Mouse (Mus musculus) midbrain, embryonic 10.5 days (tissue): ENCODE data around the gene Arpp21. TPM values are rescaled to one million over a fixed set of nuclear protein-coding genes. Genes with fewer than 3 reads are reported as not detected.
A peak's percentile ranks its signal among the peaks of the same experiment; 100 is the strongest.

ENCODE experiments used
- DNase-seq: peaks from one replicate; pipeline ENCODE4 v3.0.0-alpha.2; 2017; ENCODE audit warnings: low spot score
- H3K27ac ChIP-seq: fragments of 300-500 bp; sonication (generic); replicated peaks from 2 replicates; pipeline ENCODE4 v1.5.1; 2016; ENCODE audit warnings: mild to moderate bottlenecking
- H3K27me3 ChIP-seq: fragments of 300-500 bp; sonication (generic); 2 replicates; pipeline ENCODE4 v1.6.1; 2016; ENCODE audit warnings: low read depth, mild to moderate bottlenecking; ENCODE audit not compliant: poor library complexity, severe bottlenecking
- H3K36me3 ChIP-seq: fragments of 300-500 bp; sonication (generic); 2 replicates; pipeline ENCODE4 v1.6.1; 2016; ENCODE audit warnings: mild to moderate bottlenecking, moderate library complexity
- H3K4me1 ChIP-seq: fragments of 300-500 bp; sonication (generic); 2 replicates; pipeline ENCODE4 v1.6.1; 2016
- H3K4me3 ChIP-seq: fragments of 300-500 bp; sonication (generic); 2 replicates; pipeline ENCODE4 v1.5.1; 2016; ENCODE audit warnings: mild to moderate bottlenecking, moderate library complexity
- H3K9me3 ChIP-seq: fragments of 300-500 bp; sonication (generic); replicated peaks from 2 replicates; pipeline ENCODE4 v1.6.1; 2016; ENCODE audit warnings: mild to moderate bottlenecking
- WGBS: fragments of 180-500 bp; shearing (Covaris S2); methylation state at CpG from one replicate; pipeline ENCODE4 v1.1.7; 2016; 5-methylcytosine and 5-hydroxymethylcytosine counted together
- polyA plus RNA-seq: library from polyadenylated mRNA; unstranded; fragments of >200 nt; fragmentation: Nextera tagmentation; extraction: Ambion mirVana; gene quantifications from 2 replicates; pipeline ENCODE4 v1.2.1, GENCODE M21; 2016

Gene Arpp21
- polyA plus RNA-seq, 1 experiment from 2014 or later: 1.1 TPM

DNA sequence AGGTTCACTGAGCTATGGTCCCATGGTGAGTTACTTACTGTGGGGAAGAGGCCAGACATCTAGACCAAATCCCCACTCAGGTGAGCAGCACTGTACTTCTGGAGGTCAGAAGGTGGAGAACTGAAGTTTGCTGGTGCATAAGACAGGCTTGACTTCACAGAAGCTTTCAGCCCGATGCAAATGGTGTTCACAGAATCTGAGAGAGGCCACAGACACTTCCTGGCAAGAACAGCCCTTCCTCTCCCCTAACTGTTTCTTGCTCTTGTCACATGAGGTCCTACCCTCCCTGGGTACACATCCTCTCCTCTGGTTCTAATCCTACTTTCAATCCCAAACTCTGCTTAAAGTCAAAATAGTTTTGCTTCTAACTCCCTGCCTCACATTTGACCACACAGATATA lies 9.2 kb downstream of the Arpp21 start:
- Histone ChIP-seq H3K4me1 (no peaks in the 10 kb centered on the region), H3K27ac (no peak overlapping the region), H3K27me3 (peaks cover 9% of the 10 kb centered on the region), H3K9me3 (no peaks in the 10 kb centered on the region), H3K4me3 (no peak overlapping the region), H3K36me3 (no peaks in the 10 kb centered on the region)
- no peak for DNase-seq
- WGBS: 64% methylated on average over 1 of the region's 1 CpGs

DNA sequence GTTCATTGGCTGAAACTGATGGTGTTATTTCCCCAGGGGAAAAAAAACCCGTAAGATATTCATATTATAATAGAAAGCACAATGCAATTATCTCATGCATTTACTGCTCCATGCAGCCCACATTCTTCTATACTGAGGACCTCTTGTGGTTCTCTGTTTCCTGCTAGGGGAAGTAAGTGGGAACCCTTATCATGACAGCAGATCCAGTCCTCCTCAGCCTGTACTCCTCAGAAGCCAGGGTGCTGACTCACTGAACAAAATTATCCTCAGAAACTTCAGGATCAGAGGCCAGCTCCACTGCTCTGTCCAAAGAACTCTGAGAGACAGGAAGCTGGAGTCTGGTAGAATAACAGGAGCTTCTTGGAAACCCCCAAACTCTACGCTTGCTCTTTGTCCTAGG lies 10.7 kb downstream of the Arpp21 start:
- Histone ChIP-seq H3K4me3 (no peak overlapping the region), H3K9me3 (no peaks in the 10 kb centered on the region), H3K36me3 (no peaks in the 10 kb centered on the region), H3K27ac (no peak overlapping the region), H3K27me3 (0 out of 2 replicates have a peak, but pooled peaks cover 4% of the 10 kb centered on the region), H3K4me1 (no peaks in the 10 kb centered on the region)
- no peak for DNase-seq
- 85% methylated on average over 2 of the region's 2 CpGs for WGBS

GRCm38 (mm10) chr9:112219372-112219771 lies 16.4 kb downstream of the Arpp21 start:
- 92% methylated on average over 8 of the region's 8 CpGs for WGBS
- H3K4me3 ChIP-seq: no peak overlapping the region
- H3K4me1 ChIP-seq: no peaks in the 10 kb centered on the region
- no peak overlapping the region for H3K27ac ChIP-seq
- H3K9me3 ChIP-seq: no peaks in the 10 kb centered on the region
- no peaks in the 10 kb centered on the region for H3K27me3 ChIP-seq
- H3K36me3 ChIP-seq: no peaks in the 10 kb centered on the region
- no peak for DNase-seq

DNA sequence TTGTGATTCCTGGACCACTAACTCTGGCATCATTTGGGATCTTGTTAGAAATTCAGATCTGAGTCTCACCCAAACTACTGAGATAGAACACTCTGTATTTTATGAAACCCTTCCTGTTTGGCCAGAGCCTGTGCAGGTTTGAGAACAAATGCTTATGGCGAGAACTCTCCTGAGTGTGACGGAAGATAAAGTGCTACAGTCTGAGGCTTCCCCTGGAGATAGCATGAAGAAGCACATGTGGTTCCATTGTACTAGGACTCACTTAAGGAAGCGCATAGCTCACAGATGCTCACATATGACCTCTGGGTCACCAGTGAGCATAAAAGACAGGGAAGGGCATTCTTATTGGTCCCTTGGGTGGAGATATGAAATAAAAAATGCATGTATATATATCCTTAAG lies 17.5 kb downstream of the Arpp21 start:
- Histone ChIP-seq H3K27ac (no peak overlapping the region), H3K4me1 (no peaks in the 10 kb centered on the region), H3K4me3 (no peak overlapping the region), H3K27me3 (no peaks in the 10 kb centered on the region), H3K36me3 (no peaks in the 10 kb centered on the region), H3K9me3 (no peaks in the 10 kb centered on the region)
- 87% methylated on average over 3 of the region's 3 CpGs for WGBS
- DNase-seq: no peak

DNA sequence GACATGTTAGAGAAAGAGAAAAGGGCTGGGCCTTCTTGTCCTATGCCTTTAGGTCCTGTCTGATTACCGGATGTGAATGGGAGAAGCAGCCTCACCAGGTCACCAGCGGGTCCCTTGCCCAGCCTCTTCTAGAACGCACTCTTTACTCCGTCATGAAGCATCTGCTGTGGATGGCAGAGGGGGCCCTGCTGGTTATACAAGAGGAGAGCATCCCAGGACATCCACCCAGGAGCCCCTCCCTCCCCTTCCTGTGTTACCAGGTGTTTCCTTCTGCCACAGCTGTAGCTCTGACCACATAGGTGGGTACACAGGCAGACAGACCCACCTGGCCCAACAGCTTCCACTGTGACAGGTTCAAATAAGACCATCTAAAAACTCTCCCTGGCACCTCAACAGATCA lies 18.6 kb downstream of the Arpp21 start:
- H3K4me3 ChIP-seq: no peak overlapping the region
- DNase-seq: no peak
- 91% methylated on average over 4 of the region's 4 CpGs for WGBS
- no peaks in the 10 kb centered on the region for H3K4me1 ChIP-seq
- H3K9me3 ChIP-seq: no peaks in the 10 kb centered on the region
- no peaks in the 10 kb centered on the region for H3K27me3 ChIP-seq
- no peaks in the 10 kb centered on the region for H3K36me3 ChIP-seq
- no peak overlapping the region for H3K27ac ChIP-seq

DNA sequence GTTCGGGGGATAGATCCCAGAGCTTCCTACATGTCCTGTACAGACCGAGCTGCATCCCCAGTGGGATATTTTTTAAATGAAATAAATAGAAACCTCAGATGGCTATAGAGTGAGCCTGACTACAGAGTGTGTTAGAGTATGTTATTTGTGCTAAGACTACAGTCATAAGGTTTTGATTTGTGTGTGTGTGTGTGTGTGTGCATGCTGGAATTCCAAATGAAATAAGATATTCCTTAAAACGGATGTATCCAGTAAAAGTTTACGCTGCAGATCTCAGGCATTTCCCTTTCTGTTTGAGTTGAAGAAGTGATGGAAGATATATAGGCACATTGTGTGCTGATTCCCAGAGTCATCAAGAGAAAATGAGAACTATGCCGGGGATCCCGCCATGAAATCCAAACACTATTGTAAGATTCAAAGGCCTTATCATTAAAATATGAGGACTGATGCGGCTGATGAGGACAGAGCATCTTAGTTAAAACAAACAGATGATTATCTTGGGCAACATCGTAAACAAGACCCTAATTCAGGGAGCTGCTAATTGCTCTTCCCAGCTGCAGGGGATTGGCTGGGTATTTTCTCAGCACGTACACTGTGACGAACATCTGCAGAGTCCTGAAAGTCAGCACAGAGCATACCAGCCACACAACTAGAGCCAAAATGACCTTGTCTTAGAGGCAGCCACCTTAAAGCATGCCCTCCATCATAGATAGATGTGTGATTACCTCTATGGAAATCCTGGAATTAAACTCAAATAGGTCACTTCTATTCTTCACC lies 20.5 kb downstream of the Arpp21 start:
- Histone ChIP-seq H3K9me3 (no peaks in the 10 kb centered on the region), H3K27me3 (no peaks in the 10 kb centered on the region), H3K36me3 (no peaks in the 10 kb centered on the region), H3K27ac (no peak overlapping the region), H3K4me1 (no peaks in the 10 kb centered on the region), H3K4me3 (no peak overlapping the region)
- no peak for DNase-seq
- WGBS: 84% methylated on average over 10 of the region's 10 CpGs

- H3K4me3 ChIP-seq: no peak overlapping the region
- H3K36me3 ChIP-seq: no peaks in the 10 kb centered on the region
- H3K27ac ChIP-seq: no peak overlapping the region
- no peaks in the 10 kb centered on the region for H3K9me3 ChIP-seq
- 73% methylated on average over 10 of the region's 10 CpGs for WGBS
- H3K27me3 ChIP-seq: no peaks in the 10 kb centered on the region
- no peak for DNase-seq
- no peaks in the 10 kb centered on the region for H3K4me1 ChIP-seq
Measured at GRCm38 (mm10) chr9:112213411-112214255, 22.1 kb downstream of the Arpp21 start.

DNA sequence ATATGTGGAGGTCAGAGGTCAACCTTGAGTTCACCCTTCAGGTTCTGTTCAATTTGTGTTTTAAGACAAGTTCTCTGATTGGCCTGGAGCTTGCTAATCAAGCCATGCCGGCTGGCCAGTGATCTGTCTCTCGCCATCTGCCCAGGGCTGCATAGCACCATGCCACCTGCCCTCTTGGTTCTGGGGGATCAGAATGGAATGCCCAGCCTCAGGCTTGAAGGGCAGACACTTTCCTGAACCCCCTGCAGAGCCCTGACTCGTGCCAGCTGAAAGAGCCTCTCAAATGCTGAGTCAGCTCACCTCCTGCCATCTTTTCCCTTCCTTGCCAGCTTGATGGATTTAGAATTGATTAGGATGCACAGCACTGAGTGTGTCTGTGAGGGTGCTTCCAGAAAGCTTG lies 25.9 kb downstream of the Arpp21 start:
- Histone ChIP-seq H3K4me3 (no peak overlapping the region), H3K36me3 (no peaks in the 10 kb centered on the region), H3K27ac (no peak overlapping the region), H3K4me1 (peaks cover 5% of the 10 kb centered on the region), H3K27me3 (no peaks in the 10 kb centered on the region), H3K9me3 (no peaks in the 10 kb centered on the region)
- WGBS: 73% methylated on average over 3 of the region's 3 CpGs
- no peak for DNase-seq

GRCm38 (mm10) chr9:112207767-112208166 lies 28.0 kb downstream of the Arpp21 start:
- Histone ChIP-seq H3K27ac (peak overlapping the region; percentile 39), H3K27me3 (no peaks in the 10 kb centered on the region), H3K36me3 (no peaks in the 10 kb centered on the region), H3K4me3 (no peak overlapping the region), H3K9me3 (no peaks in the 10 kb centered on the region), H3K4me1 (peaks cover 5% of the 10 kb centered on the region)
- peak; percentile 33 for DNase-seq
- WGBS: 26% methylated on average over 4 of the region's 4 CpGs

DNA sequence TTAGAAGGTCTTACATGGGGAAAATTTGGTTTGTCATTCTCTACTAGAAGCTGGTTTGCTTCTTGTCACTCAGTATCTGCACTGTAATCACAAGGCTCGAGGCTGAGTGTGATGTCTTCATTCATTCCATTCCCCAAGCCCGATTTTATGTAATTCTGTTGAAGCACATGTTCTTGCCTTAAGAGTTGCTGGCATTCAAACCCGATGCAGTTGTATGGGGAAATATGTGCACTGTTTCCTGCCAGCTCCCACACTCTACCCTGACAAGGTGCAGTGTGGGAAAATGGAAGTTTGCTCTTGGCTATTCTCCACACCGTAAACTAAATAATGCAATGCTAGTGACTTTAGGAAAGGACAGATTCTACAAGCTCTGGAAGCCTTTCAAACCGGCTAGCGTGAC lies 37.4 kb downstream of the Arpp21 start:
- Histone ChIP-seq H3K27ac (no peak overlapping the region), H3K9me3 (no peaks in the 10 kb centered on the region), H3K4me1 (no peaks in the 10 kb centered on the region), H3K36me3 (no peaks in the 10 kb centered on the region), H3K4me3 (no peak overlapping the region), H3K27me3 (no peaks in the 10 kb centered on the region)
- WGBS: 89% methylated on average over 6 of the region's 6 CpGs
- no peak for DNase-seq

GRCm38 (mm10) chr9:112194049-112194448 lies 41.7 kb downstream of the Arpp21 start:
- H3K4me1 ChIP-seq: no peaks in the 10 kb centered on the region
- H3K27ac ChIP-seq: no peak overlapping the region

GRCm38 (mm10) chr9:112189394-112189793 lies 46.3 kb downstream of the Arpp21 start:
- H3K36me3 ChIP-seq: no peaks in the 10 kb centered on the region
- H3K27ac ChIP-seq: no peak overlapping the region
- peaks cover 24% of the 10 kb centered on the region for H3K4me1 ChIP-seq
- no peak overlapping the region for H3K4me3 ChIP-seq
- H3K9me3 ChIP-seq: no peaks in the 10 kb centered on the region
- DNase-seq: no peak
- 92% methylated on average over 10 of the region's 10 CpGs for WGBS
- H3K27me3 ChIP-seq: peaks cover 33% of the 10 kb centered on the region

More at GRCm38 (mm10) chr9:112194049-112194448, 41.7 kb downstream of the Arpp21 start:
- Histone ChIP-seq H3K36me3 (no peaks in the 10 kb centered on the region), H3K27me3 (no peaks in the 10 kb centered on the region), H3K4me3 (no peak overlapping the region), H3K9me3 (no peaks in the 10 kb centered on the region)
- no peak for DNase-seq

DNA sequence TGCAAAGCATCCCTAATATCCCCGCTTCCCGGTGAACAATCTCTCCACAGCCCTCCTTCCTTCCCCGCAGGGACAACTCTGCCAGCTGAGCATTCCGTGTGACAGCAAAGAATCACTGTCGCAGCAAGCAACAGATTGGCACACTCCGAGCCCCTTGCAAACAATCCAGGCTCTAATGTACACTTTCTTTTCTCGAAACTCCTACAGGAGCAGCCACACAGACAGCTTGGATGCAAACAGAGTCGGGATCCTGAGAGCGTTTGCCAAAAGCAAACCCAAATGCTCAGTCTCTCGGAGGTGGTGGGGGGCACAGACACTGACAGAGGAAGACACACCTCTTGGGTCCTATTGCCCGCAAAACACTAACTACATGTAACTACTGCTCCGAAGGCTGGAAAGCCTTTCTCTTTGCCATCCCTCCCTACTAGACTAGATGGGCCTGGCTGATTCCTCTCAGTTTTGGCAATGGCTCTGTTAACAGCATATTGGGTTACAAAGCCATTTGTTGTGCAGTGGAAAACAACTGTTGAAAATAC lies 47.3 kb downstream of the Arpp21 start:
- H3K9me3 ChIP-seq: no peaks in the 10 kb centered on the region
- H3K4me3 ChIP-seq: no peak overlapping the region
- no peaks in the 10 kb centered on the region for H3K36me3 ChIP-seq
- no peak for DNase-seq
- H3K27ac ChIP-seq: no peak overlapping the region
- H3K27me3 ChIP-seq: peaks cover 33% of the 10 kb centered on the region
- H3K4me1 ChIP-seq: peaks cover 24% of the 10 kb centered on the region
- WGBS: 54% methylated on average over 12 of the region's 12 CpGs
